Mouse (Mus musculus): ENCODE results near the gene Mapkapk2.
A peak's percentile ranks its signal among the peaks of the same experiment; 100 is the strongest.

Mapkapk2 gene

GRCm38 (mm10) chr1:131112576-131112975 is 14.9 kb upstream of the Mapkapk2 start:
- DNase-seq (ENCODE audit: low spot score in 2 of 2): no peak

DNA sequence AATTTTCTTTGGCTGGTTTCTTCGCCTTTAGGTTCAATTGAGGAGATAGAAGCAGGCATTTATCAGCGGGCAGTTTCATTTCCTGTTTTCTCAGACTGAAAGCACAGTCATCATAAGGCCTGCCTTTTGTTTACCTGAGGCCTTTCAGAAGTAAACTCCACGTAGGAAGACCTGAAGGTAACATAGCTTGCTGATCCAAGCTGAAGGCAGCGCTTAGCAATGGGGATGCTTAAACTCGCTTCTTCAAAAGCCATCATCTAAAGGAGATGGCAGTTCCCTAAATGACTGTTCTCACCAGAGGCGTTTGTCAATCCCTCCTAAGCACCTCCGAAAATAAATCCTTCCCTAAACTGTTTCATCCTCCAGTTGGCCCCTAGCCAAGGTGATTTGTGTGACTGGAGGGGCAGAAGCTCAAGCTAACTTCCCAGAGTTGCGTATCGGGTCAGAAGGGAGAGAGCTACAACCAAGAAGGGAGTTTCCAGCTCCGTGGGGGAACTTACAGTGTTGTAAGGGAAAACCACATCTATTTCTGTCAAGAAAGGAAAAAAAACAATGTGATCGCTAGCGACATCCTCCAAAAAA is 13.0 kb upstream of the Mapkapk2 start:
- no peak for DNase-seq (ENCODE audit: low spot score in 2 of 2)

GRCm38 (mm10) chr1:131107575-131108308 is 10.1 kb upstream of the Mapkapk2 start:
- no peak for DNase-seq (ENCODE audit: low spot score in 2 of 2)

DNA sequence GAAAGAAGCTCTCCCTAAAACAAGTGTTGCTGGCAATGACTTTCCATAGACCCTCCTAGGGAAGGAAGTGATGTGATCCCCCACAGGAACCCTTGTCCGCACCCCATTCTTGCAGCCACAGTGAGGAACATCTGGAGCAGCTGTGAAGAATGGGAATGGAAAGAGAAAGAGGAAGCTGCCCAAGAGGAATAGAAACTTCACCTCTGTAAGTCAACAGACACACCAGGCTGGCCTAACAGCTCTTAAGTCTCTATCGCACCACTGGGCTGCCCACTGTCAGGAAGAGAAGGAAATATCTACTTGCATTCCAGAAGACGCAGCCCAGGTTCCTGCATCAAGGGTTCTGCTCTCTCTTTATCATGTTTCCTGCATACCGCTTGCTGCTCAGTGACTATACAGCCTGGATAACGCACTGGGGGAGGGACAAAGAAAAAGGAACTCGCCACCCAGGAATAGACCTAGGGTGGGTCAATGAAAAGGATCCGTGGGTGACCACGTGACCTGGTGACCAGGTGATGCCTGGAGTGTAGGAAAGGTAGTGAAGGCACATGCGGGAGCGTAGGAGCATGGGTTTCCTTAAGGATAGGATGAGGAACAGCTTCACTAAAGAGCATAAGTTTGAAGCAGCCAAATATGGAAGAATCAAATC is 6.3 kb upstream of the Mapkapk2 start:
- DNase-seq (ENCODE audit: low spot score in 2 of 2): no peak

- DNase-seq (ENCODE audit: low spot score in 2 of 2): no peak
Measured at GRCm38 (mm10) chr1:131100808-131101207, 3.2 kb upstream of the Mapkapk2 start.

- DNase-seq (ENCODE audit: low spot score in 2 of 2): peak; percentile 27 to 44
Measured at GRCm38 (mm10) chr1:131096803-131097699, 575 bp downstream of the Mapkapk2 start.

DNA sequence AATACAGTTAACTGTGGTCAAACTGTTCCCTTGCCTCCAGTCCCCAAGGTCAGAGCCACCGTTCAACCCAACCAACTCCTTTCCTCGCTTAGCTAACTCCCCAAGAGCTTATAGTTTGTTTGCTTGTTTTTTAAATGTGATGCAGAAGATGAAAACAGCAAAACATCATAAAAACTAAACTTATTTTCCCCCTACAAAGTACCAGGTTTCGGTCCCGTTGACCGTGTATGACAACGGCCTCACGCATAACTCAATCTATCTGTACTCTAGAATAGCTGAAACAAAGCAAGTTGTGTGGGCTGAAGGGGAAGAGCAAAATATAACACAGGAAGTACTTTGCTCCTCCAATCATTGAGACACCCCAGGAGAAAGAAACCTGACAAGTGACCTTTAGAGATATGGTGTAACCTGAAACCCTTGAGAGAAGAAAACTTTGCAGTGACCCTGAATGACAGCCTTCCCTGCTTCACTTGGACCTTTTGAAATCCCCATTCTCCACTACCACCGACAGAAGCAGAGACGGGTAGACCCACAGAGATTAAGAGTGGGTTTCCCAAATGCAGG is 1.4 kb downstream of the Mapkapk2 start:
- DNase-seq (ENCODE audit: low spot score in 2 of 2): no peak

GRCm38 (mm10) chr1:131095574-131095973 is 2.1 kb downstream of the Mapkapk2 start:
- DNase-seq (ENCODE audit: low spot score in 2 of 2): no peak

- DNase-seq (ENCODE audit: low spot score in 2 of 2): no peak
Measured at GRCm38 (mm10) chr1:131093889-131094288, 3.7 kb downstream of the Mapkapk2 start.

DNA sequence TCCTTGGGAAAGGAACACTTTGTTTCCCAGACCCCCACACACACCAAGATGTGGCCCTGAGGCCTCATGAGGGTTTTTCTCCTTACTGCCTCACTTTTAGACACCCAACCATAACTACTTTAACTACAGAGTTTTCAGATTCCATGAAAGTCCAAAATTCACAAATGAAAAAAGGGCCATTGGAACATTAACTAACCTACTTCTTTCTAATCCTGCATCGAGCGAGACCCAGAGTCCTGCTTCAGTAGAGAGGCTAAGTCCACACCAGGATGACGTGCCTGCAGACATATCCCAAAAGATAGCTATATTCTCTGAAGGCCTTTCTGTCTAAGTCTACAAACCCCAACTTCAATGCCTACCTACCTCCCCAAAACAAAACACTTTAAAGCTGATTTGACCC is 4.8 kb downstream of the Mapkapk2 start:
- no peak for DNase-seq (ENCODE audit: low spot score in 2 of 2)

- no peak for DNase-seq (ENCODE audit: low spot score in 2 of 2)
Measured at GRCm38 (mm10) chr1:131092173-131092572, 5.5 kb downstream of the Mapkapk2 start.

DNA sequence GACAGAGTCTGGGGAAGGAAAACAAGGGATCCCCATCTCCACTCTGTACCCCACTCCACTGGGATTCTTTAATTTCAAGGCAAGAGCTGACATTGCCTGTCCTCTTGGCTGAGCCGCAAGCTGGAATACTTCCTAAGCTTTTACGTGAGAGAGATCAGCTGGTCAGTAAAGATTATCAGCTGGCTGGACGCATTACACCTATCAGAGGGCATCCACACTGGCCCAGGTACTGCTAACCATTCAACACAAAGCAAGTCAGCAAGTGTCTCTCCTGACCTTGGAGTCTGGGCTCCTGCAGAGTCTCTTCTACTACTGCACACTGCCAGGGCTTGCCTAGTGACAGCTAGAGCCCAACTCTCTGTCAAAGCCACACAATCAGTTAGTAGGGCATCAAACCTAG is 6.1 kb downstream of the Mapkapk2 start:
- no peak for DNase-seq (ENCODE audit: low spot score in 2 of 2)

- DNase-seq (ENCODE audit: low spot score in 2 of 2): no peak
Measured at GRCm38 (mm10) chr1:131090877-131091276, 6.7 kb downstream of the Mapkapk2 start.

DNA sequence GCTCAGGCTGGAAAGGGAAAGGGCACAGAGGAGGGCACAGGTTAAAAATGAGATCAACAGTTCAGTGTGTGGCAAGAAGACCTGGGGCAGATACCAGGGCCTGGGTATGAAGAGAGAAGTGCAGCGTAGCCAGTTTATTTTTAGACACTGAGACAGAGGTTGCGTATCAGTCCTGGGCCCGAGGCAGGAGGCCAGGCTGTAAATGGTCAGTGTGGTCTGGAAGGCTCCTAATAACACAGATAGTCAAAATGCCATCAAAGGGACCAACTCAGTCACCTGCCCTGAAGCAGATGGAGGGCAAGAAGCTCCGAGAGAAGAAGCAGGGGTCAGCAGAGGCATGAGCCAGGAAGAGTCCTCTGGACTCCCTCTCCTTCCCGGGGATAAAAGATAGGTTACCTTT is 7.4 kb downstream of the Mapkapk2 start:
- DNase-seq (ENCODE audit: low spot score in 2 of 2): no peak

GRCm38 (mm10) chr1:131089525-131090127 is 8.0 kb downstream of the Mapkapk2 start:
- no peak for DNase-seq (ENCODE audit: low spot score in 2 of 2)

GRCm38 (mm10) chr1:131088547-131088946 is 9.1 kb downstream of the Mapkapk2 start:
- DNase-seq (ENCODE audit: low spot score in 2 of 2): no peak

GRCm38 (mm10) chr1:131086907-131087306 is 10.7 kb downstream of the Mapkapk2 start:
- DNase-seq (ENCODE audit: low spot score in 2 of 2): no peak

GRCm38 (mm10) chr1:131085957-131086739 is 11.5 kb downstream of the Mapkapk2 start:
- no peak for DNase-seq (ENCODE audit: low spot score in 2 of 2)

- no peak for DNase-seq (ENCODE audit: low spot score in 2 of 2)
Measured at GRCm38 (mm10) chr1:131085272-131085671, 12.4 kb downstream of the Mapkapk2 start.

DNA sequence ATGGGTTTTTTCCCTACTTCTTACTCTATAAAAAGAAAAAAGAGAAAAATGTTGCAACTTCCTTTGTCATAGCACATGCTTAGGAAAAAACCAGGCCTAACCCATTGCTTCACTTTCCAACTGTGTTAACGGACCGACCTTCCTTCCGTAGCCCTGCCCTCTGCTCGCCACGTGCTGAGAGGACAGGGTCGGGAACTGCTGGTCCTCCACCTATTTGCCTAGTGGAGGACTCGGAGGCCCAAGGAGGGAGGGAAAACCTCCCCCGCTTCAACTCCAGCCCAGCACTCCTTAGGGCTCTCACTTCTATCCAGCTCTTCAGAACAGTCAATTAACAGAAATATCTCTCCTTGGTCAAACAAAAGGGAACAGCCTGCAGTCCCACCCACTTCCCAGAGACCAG is 13.3 kb downstream of the Mapkapk2 start:
- no peak for DNase-seq (ENCODE audit: low spot score in 2 of 2)

DNA sequence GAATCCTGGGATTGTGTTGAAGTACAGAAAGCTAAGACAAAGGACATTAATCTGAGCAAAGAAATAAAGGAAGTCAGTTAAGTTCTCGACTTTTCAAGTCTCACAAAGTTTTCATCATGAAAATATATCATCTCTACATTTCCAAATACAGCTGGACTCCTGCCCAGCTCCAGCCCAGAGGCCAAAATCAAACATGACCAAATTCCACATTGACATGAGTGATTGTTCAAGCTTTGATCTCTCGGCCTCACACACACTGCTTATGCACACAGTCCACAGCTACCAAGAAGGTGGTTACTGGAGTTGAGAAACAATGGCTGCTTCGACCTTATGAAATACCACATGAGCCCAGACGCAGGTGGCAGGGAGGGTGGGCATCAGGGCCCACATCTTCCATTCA is 14.0 kb downstream of the Mapkapk2 start:
- DNase-seq (ENCODE audit: low spot score in 2 of 2): no peak
